Mouse (Mus musculus) cerebellum, adult 2 months (tissue): ENCODE data around the gene Gm4553.

Experiments
- CTCF ChIP-seq: fragments of 200-500 bp; IDR thresholded peaks from 2 replicates; pipeline ENCODE4 v1.5.1; 2011; ENCODE audit warnings: low read depth, mild to moderate bottlenecking, control low read depth, low read length, moderate library complexity, borderline replicate concordance; ENCODE audit not compliant: insufficient read depth
- POLR2A ChIP-seq: fragments of 200-500 bp; IDR thresholded peaks from 2 replicates; pipeline ENCODE4 v1.6.1; 2011; ENCODE audit warnings: low read length, control low read depth, borderline replicate concordance; ENCODE audit not compliant: insufficient read depth

GRCm38 (mm10) chr7:142211559-142211958 lies 46.0 kb upstream of the Gm4553 start, which contains the start of gene Gm7579:
- no peak for TF ChIP-seq CTCF
- no peak for TF ChIP-seq POLR2A
